Mouse (Mus musculus) frontal cortex, postnatal 36 days (tissue): ENCODE results near the gene Gtf2a1.
A peak's percentile ranks its signal among the peaks of the same experiment; 100 is the strongest.
"Not testable (repeated sequence)": the region's sequence is repeated elsewhere in the genome, so short reads cannot be mapped to it uniquely, and the experiment has no call there.

Experiments
- DNase-seq, 2 experiments: peaks; one replicate each; pipeline ENCODE4 v3.0.0; 2022; ENCODE audit warnings: low spot score in 2 of 2

The Gtf2a1 gene

GRCm38 (mm10) chr12:91589847-91590690, at the start of gene Gtf2a1:
Gene Gtf2a1, minus strand, starts transcription at chr12:91590487.
- peak; percentile 90 to 92 for DNase-seq

- DNase-seq, result no peak
Measured at GRCm38 (mm10) chr12:91638351-91638750, 48.1 kb upstream of the Gtf2a1 start.

DNA sequence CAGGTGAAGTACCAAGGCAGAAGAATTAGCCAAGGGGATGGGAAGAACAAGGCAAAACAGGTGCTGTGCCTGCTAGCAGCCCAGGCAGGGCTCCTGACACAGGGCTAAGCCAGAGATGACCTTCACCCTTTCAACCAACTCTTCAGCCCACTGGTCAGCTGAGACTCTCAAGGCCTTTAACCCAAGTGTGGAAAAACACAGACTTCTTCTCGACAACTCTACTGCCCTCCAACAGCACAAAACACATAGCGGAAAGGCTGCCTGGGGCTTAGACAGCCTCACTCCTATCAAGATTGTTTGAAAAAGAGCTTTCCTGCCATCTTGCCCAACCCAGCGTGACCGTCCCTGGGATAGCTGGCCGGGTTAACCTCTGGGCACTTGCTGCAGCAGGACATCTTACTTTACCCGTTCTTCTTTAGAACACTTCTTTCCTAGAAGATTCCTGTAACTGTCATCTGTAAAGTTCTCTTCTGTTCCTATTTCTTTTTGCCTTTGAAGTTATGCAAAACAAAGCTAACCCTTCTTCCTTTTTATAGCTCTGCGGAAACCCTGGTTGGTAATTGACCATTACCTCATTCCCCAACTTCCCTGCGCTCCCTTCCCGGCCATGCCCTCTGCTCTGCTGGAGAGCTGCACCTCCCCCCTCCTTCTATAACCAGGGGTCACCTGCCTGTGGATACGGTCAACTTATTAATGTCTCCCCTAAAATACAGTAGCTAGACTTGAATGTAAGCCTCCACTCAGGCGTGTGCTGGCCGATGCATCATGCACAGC, 47.0 kb upstream of the Gtf2a1 start:
- no peak for DNase-seq

DNA sequence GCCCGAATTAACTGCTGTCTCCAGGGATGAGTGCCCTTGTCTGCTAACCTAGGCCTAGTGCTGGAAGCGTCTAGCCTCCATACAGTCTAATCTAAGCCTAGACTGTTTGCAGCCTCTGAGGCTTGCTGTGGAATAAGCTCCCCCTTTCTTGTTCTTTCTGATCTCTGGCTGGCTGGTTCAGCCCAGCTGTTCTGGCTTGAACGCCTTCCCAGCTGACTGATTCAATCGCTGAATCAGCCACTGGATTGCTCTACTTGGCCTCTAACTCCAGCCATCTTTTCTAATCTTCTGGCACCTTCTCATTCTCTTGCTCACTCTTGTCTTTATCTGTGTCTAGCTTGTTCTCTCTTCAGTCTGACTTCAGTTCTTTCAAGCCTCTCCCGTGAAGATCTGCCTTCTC, 36.2 kb upstream of the Gtf2a1 start:
- DNase-seq, result no peak

GRCm38 (mm10) chr12:91625013-91625412, 34.7 kb upstream of the Gtf2a1 start:
- peak in 1 of 2 experiments; percentile 16 for DNase-seq

GRCm38 (mm10) chr12:91609425-91609824, 19.1 kb upstream of the Gtf2a1 start:
- DNase-seq, result no peak

- no peak for DNase-seq
Measured at GRCm38 (mm10) chr12:91607678-91608077, 17.4 kb upstream of the Gtf2a1 start.

DNA sequence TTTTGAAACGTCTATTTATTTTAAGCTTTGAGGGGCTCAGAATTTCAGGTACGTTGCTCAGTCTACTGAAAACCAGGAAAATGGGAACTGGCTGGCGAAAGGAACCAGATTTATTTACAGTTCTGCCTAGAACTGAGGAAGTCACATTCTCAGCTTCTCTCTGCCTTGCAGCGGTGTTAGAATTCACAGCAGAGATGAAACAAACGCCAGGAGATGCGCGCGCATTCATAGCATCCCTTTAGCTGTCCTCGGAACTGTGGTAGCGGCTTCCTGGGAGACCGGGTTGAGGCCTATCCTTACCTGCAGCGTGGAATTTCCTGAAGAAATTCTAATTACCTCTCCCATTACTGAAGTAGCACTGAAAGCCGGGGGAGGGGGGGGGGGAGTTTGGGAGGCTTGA, 16.4 kb upstream of the Gtf2a1 start:
- DNase-seq, result peak; percentile 6 to 38

DNA sequence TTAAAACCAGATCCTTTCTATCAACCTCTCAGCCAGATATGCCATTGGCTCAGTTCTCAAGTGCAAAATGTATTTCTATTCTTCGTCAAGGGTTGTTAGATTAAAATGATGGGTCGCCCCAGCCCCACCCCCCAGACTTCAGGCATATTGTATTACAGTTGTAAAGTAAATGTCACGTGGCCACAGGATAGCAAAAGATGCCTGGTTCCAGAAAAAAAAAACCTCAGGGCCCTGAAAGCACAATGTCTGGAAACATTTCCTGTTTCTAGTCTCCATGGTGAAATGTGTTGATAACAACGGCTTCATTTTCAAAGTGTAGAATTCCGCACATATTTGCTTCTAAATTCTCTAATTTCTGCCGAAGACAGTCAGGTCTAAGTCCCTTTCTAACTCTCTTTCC, 14.3 kb upstream of the Gtf2a1 start:
- no peak for DNase-seq

DNA sequence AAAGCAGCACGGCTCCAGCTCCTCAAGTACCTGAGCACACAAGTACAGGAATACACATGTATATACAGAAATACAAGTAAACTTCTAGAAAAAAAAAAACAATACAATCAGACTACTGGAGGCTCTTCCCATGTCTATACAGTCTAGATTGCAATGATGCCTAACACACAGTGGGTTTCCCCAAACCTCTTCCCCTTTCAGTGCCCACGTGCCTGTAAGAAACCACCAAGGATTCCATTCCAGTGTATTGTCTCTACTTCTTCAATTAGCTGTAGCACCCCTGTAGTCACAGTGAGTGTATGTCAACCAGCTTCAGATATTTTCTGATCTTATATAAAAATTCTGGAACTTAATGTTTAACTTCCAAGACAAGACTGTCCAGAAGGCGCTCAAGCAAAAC, 1.8 kb upstream of the Gtf2a1 start:
- DNase-seq, result no peak

DNA sequence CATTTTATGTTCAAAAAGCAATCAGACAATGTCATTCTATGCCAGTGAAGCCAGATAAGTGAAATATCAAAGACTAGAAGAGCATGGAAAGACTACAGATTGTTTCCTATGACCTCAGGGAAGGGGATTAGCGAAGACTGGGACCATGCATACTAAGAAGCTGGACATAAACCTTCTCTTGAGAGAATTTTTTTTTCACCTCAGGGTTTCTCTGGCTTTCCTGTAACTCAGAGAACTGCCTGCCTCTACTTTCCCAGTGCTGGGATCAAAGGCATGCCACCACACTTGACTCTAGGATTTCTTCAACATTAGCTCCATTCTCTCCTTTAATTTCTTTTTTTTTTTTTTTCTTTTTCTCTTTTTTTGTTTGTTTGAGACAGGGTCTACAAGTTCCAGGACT, 904 bp upstream of the Gtf2a1 start:
- no peak for DNase-seq

DNA sequence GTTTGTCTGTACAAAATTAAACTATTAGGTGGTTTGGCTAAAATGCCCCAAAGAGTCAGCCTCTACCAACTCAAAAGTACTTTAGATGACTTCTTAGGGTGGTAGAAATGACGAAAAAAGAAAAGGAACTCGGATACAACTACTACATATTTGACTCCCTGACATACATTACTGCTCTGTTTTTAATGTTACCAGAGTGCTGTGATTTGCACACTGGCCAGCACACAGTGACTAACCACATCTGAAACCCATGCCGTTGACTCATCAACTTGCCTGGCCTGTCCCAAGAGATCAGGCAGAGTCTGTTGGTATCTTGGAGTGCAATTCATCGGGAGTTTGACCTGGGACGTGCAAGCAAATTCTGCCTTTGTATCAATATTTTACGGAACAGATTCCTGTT, 429 bp upstream of the Gtf2a1 start:
- DNase-seq, result no peak

DNA sequence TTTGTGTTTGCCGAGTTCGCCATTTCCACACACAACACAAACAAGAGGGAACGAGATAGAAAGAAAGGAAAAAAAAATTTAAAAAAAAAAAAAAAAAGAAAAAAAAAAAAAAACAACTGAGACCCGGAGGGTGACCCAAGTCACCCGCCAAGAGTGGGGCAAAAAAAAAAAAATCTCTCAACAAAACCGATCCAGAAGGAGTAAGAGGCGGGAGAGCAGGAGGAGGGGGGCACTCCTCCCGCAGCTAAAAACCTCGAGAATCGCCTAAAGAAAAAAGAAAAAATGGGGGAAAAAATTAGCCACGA, 793 bp downstream of the Gtf2a1 start:
- no peak for DNase-seq

DNA sequence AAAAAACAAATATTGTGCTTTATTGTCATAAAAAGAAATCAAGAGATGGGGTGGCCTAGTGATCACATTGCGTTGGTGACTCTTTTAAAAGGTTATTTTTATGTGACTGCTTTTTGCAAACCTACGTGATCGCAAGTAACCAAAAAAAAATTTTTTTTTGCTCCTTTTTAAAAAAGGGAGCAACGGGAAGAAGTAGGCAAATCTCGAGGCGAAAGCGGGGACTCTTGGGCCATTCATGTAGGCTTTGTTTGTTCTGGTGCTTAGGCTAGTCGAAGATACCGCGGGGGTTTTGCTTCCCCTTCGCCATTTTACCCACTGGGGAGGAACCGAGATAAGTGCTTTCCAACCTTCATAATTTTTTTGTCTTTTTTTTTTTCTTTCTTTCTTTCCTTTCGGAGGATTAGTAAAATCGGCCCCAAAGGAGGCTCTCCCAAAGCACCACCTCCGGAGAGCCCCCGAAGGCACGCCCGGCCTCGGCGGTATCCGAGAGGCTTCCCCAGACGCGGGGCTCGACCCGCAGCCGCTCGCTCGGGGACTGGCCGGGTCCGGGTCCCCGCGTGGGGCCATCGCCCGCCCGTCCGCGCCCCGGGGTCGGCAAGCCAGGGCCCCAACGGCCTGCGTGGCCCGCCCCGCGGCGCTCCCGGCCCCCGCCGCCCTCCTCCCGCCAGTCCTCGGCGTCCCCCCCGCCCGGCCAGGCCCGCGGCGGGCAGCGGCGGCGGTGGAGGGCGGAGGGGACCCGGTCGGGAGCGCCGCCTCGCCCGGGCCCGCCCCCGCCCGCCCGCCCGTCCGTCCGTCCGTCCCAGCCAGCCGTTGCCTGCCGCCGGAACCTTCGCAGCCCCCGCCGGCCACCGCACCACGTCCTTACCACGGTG, 1.4 kb downstream of the Gtf2a1 start:
- peak; percentile 36 to 42 for DNase-seq

DNA sequence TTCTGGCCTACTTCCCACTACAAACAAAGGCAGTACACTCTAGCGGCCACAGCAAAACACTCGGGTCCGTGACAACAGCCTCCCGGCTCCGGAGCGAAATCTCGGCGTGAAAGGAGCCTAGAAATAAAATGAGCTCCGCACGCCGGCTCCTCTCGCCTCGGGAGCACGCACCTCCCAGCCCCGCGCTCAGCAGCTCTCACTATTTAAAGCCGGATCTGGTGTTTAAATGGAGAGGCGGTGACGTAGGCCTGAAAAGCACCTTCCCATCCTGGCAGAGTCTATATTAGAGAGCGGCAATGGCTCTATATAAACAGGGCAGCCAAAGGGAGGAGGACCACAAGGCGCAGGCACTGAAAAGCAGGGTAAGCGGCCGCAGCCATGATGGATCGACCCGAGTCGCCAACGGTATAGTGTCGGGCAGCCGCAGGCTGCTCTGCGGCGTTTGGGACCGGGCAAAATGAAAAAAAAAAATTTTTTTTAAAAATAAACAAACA, 2.1 kb downstream of the Gtf2a1 start:
- DNase-seq, result peak; percentile 92 to 95

GRCm38 (mm10) chr12:91587491-91588033, 2.7 kb downstream of the Gtf2a1 start:
- no peak for DNase-seq

GRCm38 (mm10) chr12:91587077-91587476, 3.2 kb downstream of the Gtf2a1 start:
- no peak for DNase-seq

GRCm38 (mm10) chr12:91585815-91586214, 4.5 kb downstream of the Gtf2a1 start:
- DNase-seq, result not testable (repeated sequence)

- no peak for DNase-seq
Measured at GRCm38 (mm10) chr12:91585206-91585605, 5.1 kb downstream of the Gtf2a1 start.

DNA sequence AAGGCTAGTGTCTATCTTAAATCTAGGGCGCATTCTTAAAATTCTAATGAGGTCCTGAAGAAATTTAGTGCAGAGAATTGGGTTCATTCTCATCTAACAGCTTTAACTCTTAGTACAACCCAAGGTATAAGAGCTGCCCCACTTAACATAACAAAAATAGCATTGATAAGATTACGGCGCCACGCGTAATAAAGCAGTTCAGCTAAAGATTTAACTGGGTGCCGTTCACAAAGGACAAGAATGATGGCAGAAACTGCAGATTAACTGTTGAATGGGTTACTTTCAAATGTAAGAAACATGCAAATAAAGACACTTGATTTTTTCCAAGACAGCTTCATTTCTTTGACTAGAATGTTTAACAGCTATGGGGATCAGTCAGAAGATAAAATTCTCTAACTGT, 6.9 kb downstream of the Gtf2a1 start:
- no peak for DNase-seq

- no peak for DNase-seq
Measured at GRCm38 (mm10) chr12:91582362-91583002, 7.8 kb downstream of the Gtf2a1 start.
